Mouse (Mus musculus): ENCODE data around the gene Lamtor3. TPM values are rescaled to one million over a fixed set of nuclear protein-coding genes. Genes with fewer than 3 reads are reported as not detected.
"Not testable (repeated sequence)": the region's sequence is repeated elsewhere in the genome, so short reads cannot be mapped to it uniquely, and the experiment has no call there.

The Lamtor3 gene
- polyA plus RNA-seq, 1 experiment from 2014 or later: 98.7 TPM

DNA sequence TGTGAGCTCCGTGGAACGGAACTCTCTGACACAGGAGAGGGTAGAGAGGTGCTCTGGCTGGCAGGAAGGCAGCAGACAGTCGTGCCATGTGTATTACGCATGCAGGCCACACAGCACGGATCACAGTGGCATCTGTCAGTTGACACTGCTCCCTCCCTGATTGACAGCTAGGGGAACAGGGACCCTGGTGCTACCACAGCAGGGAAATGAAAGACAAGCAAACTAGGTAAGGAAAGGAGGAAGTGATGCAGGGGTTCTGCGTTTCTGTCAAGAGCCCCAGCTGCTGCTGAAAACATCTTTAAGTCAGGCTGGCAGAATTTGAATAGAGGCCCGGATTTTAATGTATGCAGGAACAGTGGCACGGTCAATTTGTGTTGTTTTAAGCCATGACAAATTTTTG is 45.2 kb downstream of the Lamtor3 start:
- no peak overlapping the region for H3K4me2 ChIP-seq
- peak; percentile 57 for DNase-seq (ENCODE audit: low spot score, missing footprints)
- H3K4me1 ChIP-seq (ENCODE audit: control insufficient read depth, insufficient read depth, low read length): no peaks in the 10 kb centered on the region
- H3K9me3 ChIP-seq (ENCODE audit: control insufficient read depth, low read length): no peaks in the 10 kb centered on the region
- no peak overlapping the region for H3K9ac ChIP-seq (ENCODE audit: low read length)
- H3K27ac ChIP-seq (ENCODE audit: low read depth, low read length): no peak overlapping the region
- H3K36me3 ChIP-seq (ENCODE audit: control insufficient read depth, insufficient read depth, low read length): no peaks in the 10 kb centered on the region
- 76% methylated on average over 8 of the region's 8 CpGs for WGBS
- ATAC-seq (ENCODE audit: low FRiP score): no peak
- H3K4me3 ChIP-seq (ENCODE audit: low read depth, low read length): no peak overlapping the region
- no peaks in the 10 kb centered on the region for H3K27me3 ChIP-seq (ENCODE audit: control insufficient read depth, insufficient read depth, low read length)

DNA sequence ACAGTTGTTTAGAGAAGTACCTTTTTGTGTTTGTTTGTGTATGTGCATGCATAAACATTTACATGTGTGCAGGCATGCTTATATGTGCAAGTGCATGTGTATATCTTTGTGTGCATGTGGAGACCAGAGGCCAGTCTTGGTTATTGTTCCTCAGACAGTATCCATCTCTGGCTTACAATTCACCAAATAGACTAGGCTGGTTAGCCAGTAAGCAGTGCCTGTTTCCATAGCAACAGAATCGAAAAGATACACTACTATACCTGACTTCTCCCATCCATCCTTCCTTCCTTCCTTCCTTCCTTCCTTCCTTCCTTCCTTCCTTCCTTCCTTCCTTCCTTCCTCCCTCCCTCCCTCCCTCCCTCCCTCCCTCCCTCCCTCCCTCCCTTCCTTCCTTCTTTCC is 45.7 kb downstream of the Lamtor3 start:
- H3K36me3 ChIP-seq (ENCODE audit: control insufficient read depth, insufficient read depth, low read length); ATAC-seq (ENCODE audit: low FRiP score); H3K4me1 ChIP-seq (ENCODE audit: control insufficient read depth, insufficient read depth, low read length); H3K27ac ChIP-seq (ENCODE audit: low read depth, low read length); H3K9ac ChIP-seq (ENCODE audit: low read length); H3K4me2 ChIP-seq; H3K27me3 ChIP-seq (ENCODE audit: control insufficient read depth, insufficient read depth, low read length); H3K4me3 ChIP-seq (ENCODE audit: low read depth, low read length); H3K9me3 ChIP-seq (ENCODE audit: control insufficient read depth, low read length): not testable (repeated sequence)
- 59% methylated on average over 1 of the region's 1 CpGs for WGBS
- DNase-seq (ENCODE audit: low spot score, missing footprints): peak; percentile 8

DNA sequence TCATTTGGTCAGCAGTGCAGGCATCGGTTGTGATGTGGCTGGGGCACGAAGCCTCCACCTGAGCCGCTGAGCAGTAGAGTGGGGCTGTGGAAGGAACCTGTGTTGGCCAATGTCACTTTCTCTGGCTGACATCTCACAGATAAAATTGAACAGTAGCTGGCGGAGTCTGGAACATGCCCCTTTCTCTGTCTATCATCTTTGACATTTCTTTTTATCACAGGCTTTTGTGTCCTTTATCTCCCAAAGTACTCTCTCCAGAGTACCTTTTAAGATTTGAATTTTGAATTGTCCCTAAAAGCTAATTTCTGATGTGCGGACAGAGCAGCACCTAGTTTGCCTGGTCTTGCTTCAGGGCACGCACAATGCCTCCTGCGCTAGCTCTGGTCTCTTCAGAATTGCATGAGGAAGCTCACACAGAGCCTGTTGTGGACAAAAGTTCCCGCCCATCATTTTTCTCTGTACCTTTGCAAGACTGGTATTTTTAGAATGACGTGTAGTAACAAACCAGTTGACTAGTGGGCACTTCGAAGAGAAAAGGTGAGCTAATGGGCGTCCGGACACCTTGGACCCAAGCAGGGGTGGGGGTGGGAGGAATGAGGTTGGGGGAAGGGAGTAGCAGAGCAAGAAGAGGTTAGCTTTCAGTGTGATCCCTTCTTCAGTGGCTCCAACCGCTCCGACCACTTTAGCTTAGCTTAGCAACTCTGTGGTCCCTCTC is 50.0 kb downstream of the Lamtor3 start:
- Histone ChIP-seq H3K36me3 (ENCODE audit: control insufficient read depth, insufficient read depth, low read length) (no peaks in the 10 kb centered on the region), H3K27me3 (ENCODE audit: control insufficient read depth, insufficient read depth, low read length) (no peaks in the 10 kb centered on the region), H3K9me3 (ENCODE audit: control insufficient read depth, low read length) (no peaks in the 10 kb centered on the region), H3K4me1 (ENCODE audit: control insufficient read depth, insufficient read depth, low read length) (no peaks in the 10 kb centered on the region), H3K27ac (ENCODE audit: low read depth, low read length) (no peak overlapping the region), H3K4me2 (no peak overlapping the region), H3K4me3 (ENCODE audit: low read depth, low read length) (no peak overlapping the region), H3K9ac (ENCODE audit: low read length) (no peak overlapping the region)
- ATAC-seq (ENCODE audit: low FRiP score) (no peak), DNase-seq (ENCODE audit: low spot score, missing footprints) (peak; percentile 47)
- WGBS: 86% methylated on average over 14 of the region's 14 CpGs

DNA sequence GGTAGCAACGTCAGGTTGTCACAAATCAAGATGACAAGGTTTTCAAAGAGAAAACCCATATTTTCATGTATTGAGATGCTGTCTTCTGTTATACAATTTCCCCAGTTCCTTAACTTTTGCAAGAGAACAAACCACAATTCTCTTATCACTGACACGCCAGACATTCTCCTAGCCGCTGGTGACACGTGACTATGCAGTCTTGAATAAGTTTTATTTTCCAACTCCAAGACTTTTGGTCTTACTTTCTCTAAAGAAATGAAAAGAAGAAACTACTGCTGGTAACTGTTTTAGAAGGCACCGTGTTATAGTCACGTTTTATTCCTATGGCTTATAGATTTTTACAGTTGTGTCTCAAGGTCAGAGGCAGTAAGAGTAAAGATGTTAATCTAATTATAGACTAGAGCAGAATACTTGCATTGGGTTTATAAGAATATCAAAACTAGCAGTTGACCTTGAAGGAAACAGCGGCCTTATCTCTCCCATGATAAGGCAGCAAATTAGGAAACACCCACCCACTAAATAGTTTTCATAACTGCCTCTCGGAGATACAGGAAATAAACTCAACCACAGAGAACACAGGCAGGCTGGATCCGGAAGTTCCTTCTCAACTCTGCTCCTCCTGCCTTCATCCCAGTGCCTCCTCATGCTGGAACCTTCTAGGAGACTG is 50.6 kb downstream of the Lamtor3 start:
- no peaks in the 10 kb centered on the region for H3K27me3 ChIP-seq (ENCODE audit: control insufficient read depth, insufficient read depth, low read length)
- no peak overlapping the region for H3K27ac ChIP-seq (ENCODE audit: low read depth, low read length)
- no peak overlapping the region for H3K9ac ChIP-seq (ENCODE audit: low read length)
- H3K4me3 ChIP-seq (ENCODE audit: low read depth, low read length): no peak overlapping the region
- no peaks in the 10 kb centered on the region for H3K36me3 ChIP-seq (ENCODE audit: control insufficient read depth, insufficient read depth, low read length)
- WGBS: 90% methylated on average over 9 of the region's 9 CpGs
- H3K9me3 ChIP-seq (ENCODE audit: control insufficient read depth, low read length): no peaks in the 10 kb centered on the region
- DNase-seq (ENCODE audit: low spot score, missing footprints) (peak; percentile 53), ATAC-seq (ENCODE audit: low FRiP score) (no peak)
- H3K4me1 ChIP-seq (ENCODE audit: control insufficient read depth, insufficient read depth, low read length): no peaks in the 10 kb centered on the region
- H3K4me2 ChIP-seq: no peak overlapping the region

DNA sequence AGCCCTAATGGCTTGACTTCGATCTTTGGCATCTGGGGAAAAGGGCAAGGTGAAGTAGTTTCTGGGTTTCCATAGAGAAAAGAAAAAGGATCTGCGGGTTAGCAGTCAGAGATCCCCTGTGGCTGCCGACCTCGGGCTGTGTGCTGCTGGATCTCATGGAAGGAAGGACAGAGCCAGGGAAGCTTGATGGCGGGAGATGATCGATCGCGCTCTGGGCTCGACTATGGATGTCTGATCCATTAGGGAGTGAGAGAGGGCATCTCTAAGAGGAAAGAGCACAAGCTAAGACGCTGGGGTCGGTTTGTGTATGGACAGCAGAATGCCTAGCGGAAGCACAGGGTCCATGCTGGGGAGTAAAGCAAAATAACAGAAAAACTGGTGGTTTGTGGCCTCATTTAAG is 51.6 kb downstream of the Lamtor3 start:
- H3K9me3 ChIP-seq (ENCODE audit: control insufficient read depth, low read length): no peaks in the 10 kb centered on the region
- no peaks in the 10 kb centered on the region for H3K27me3 ChIP-seq (ENCODE audit: control insufficient read depth, insufficient read depth, low read length)
- ATAC-seq (ENCODE audit: low FRiP score) (0 out of 2 replicates have a peak, but pooled peaks have one; percentile 58), DNase-seq (ENCODE audit: low spot score, missing footprints) (peak; percentile 95)
- H3K4me3 ChIP-seq (ENCODE audit: low read depth, low read length): no peak overlapping the region
- no peak overlapping the region for H3K9ac ChIP-seq (ENCODE audit: low read length)
- H3K4me1 ChIP-seq (ENCODE audit: control insufficient read depth, insufficient read depth, low read length): no peaks in the 10 kb centered on the region
- no peaks in the 10 kb centered on the region for H3K36me3 ChIP-seq (ENCODE audit: control insufficient read depth, insufficient read depth, low read length)
- 44% methylated on average over 12 of the region's 12 CpGs for WGBS
- no peak overlapping the region; the same call in 1 of the 2 replicates for H3K4me2 ChIP-seq
- no peak overlapping the region for H3K27ac ChIP-seq (ENCODE audit: low read depth, low read length)

DNA sequence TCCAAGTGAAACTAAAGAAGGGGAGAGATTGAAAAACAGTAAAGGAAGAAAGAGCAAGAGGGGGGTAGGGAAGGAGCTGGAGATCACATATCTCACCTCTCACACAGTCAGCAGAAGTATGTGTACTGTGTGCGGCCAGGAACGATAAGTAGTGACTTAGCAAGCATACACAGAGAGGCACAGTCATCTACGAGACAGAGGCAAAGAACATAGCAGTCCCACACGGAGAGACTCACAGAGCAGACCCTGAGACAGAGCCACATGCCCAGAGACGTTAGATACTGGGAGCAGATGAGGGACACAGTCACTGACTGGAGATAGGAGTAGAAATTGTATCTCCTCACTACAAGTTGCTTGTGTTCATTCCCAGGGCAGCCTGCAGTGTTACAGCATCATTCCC is 53.9 kb downstream of the Lamtor3 start:
- Histone ChIP-seq H3K9me3 (ENCODE audit: control insufficient read depth, low read length) (no peaks in the 10 kb centered on the region), H3K36me3 (ENCODE audit: control insufficient read depth, insufficient read depth, low read length) (no peaks in the 10 kb centered on the region), H3K27ac (ENCODE audit: low read depth, low read length) (no peak overlapping the region), H3K27me3 (ENCODE audit: control insufficient read depth, insufficient read depth, low read length) (no peaks in the 10 kb centered on the region), H3K4me2 (no peak overlapping the region), H3K4me3 (ENCODE audit: low read depth, low read length) (no peak overlapping the region), H3K9ac (ENCODE audit: low read length) (no peak overlapping the region), H3K4me1 (ENCODE audit: control insufficient read depth, insufficient read depth, low read length) (peaks cover 4% of the 10 kb centered on the region)
- WGBS: 81% methylated on average over 5 of the region's 5 CpGs
- DNase-seq (ENCODE audit: low spot score, missing footprints): peak; percentile 39
- no peak for ATAC-seq (ENCODE audit: low FRiP score)

DNA sequence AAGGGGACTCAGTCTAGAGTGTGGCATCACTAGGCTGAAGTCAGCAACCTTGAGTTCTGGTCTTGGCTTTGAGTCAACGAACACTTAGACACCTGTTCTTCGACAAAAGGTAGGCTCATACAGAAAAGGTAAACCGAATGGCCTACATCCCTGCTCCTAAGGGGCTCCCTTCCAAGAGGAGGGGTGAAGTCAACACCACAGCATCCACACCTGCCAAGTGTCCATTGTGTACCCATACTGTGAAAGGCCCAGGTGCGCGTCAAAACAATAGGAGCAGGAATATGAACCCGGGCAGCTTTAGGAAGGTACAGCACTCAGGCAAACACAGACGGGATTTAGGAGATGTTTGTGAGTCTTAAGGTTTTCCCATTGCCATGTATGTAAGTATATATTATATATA is 54.7 kb downstream of the Lamtor3 start:
- no peak for ATAC-seq (ENCODE audit: low FRiP score)
- Histone ChIP-seq H3K27ac (ENCODE audit: low read depth, low read length) (no peak overlapping the region), H3K4me2 (no peak overlapping the region), H3K9me3 (ENCODE audit: control insufficient read depth, low read length) (no peaks in the 10 kb centered on the region), H3K4me1 (ENCODE audit: control insufficient read depth, insufficient read depth, low read length) (peaks cover 9% of the 10 kb centered on the region), H3K4me3 (ENCODE audit: low read depth, low read length) (no peak overlapping the region), H3K27me3 (ENCODE audit: control insufficient read depth, insufficient read depth, low read length) (no peaks in the 10 kb centered on the region), H3K9ac (ENCODE audit: low read length) (no peak overlapping the region), H3K36me3 (ENCODE audit: control insufficient read depth, insufficient read depth, low read length) (no peaks in the 10 kb centered on the region)
- DNase-seq (ENCODE audit: low spot score, missing footprints): peak; percentile 35
- 94% methylated on average over 7 of the region's 7 CpGs for WGBS

DNA sequence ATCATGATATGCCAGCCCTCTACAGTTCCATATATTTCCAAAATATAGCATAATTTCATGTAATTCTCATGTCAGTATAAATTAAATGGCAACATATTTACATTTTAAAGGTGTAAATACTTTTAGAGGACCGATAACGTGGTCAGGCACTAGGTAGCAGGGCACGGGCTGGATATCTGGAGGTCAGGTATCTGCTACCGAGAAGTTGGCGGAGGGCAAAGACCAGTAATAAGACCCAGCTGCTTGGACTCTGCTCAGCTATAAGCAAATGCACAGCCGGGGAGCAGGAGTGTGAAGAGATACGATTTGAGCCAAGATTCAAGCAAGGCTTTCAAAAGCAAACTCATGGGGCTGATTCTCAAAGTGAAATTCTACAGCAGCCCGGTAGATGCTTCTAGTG is 56.0 kb downstream of the Lamtor3 start:
- Histone ChIP-seq H3K27ac (ENCODE audit: low read depth, low read length) (no peak overlapping the region), H3K9ac (ENCODE audit: low read length) (no peak overlapping the region), H3K27me3 (ENCODE audit: control insufficient read depth, insufficient read depth, low read length) (no peaks in the 10 kb centered on the region), H3K36me3 (ENCODE audit: control insufficient read depth, insufficient read depth, low read length) (no peaks in the 10 kb centered on the region), H3K9me3 (ENCODE audit: control insufficient read depth, low read length) (no peaks in the 10 kb centered on the region), H3K4me1 (ENCODE audit: control insufficient read depth, insufficient read depth, low read length) (peaks cover 9% of the 10 kb centered on the region), H3K4me3 (ENCODE audit: low read depth, low read length) (no peak overlapping the region), H3K4me2 (no peak overlapping the region)
- 84% methylated on average over 8 of the region's 8 CpGs for WGBS
- peak; percentile 53 for DNase-seq (ENCODE audit: low spot score, missing footprints)
- no peak for ATAC-seq (ENCODE audit: low FRiP score)

DNA sequence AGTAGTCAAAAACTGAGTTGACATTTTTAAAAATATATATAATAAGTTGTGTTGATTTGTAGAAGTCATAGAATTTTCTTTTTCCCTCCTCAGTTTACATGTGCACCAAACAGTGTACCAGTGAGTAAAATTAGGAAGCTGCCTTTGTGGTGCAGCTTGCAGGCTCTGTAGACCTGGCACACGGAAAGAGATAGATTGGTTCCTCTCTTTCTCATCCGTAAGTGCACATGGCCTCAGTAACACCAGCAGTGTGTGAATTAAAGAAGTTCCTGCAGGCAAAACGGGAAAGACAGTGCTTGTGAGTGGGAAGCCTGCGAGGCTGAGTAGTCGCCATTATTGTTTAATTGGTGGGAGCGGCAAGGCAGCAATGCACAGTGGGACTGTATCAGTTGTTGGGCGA is 57.1 kb downstream of the Lamtor3 start:
- Histone ChIP-seq H3K4me2 (no peak overlapping the region), H3K9me3 (ENCODE audit: control insufficient read depth, low read length) (no peaks in the 10 kb centered on the region), H3K4me3 (ENCODE audit: low read depth, low read length) (no peak overlapping the region), H3K27ac (ENCODE audit: low read depth, low read length) (no peak overlapping the region), H3K9ac (ENCODE audit: low read length) (no peak overlapping the region), H3K27me3 (ENCODE audit: control insufficient read depth, insufficient read depth, low read length) (no peaks in the 10 kb centered on the region), H3K36me3 (ENCODE audit: control insufficient read depth, insufficient read depth, low read length) (no peaks in the 10 kb centered on the region), H3K4me1 (ENCODE audit: control insufficient read depth, insufficient read depth, low read length) (peaks cover 9% of the 10 kb centered on the region)
- WGBS: 88% methylated on average over 7 of the region's 7 CpGs
- DNase-seq (ENCODE audit: low spot score, missing footprints): peak; percentile 57
- ATAC-seq (ENCODE audit: low FRiP score): no peak
